Mouse (Mus musculus) lung, adult 2 months (tissue): Measurements from ENCODE around the gene Slc35a1.

Experiments used
- CTCF ChIP-seq: fragments of 200-500 bp; IDR thresholded peaks from 2 replicates; pipeline ENCODE4 v1.5.1; 2011; ENCODE audit warnings: mild to moderate bottlenecking, low read length, control low read depth; ENCODE audit not compliant: insufficient read depth
- POLR2A ChIP-seq: fragments of 200-500 bp; IDR thresholded peaks from 2 replicates; pipeline ENCODE4 v1.6.1; 2011; ENCODE audit warnings: low read depth, mild to moderate bottlenecking, control low read depth, low read length, borderline replicate concordance; ENCODE audit errors: extremely low read depth

- TF ChIP-seq POLR2A (no peak), CTCF (no peak)
These were observed 28.2 kb downstream of the Slc35a1 start for GRCm38 (mm10) chr4:34659012-34659411.
